Mouse (Mus musculus) heart, embryonic 16.5 days (tissue): Measurements from ENCODE around the gene St7. TPM values are rescaled to one million over a fixed set of nuclear protein-coding genes. Genes with fewer than 3 reads are reported as not detected.

ENCODE experiments used
- ATAC-seq: fragments of 200-750 bp; cut with Nextera tagmentation; replicated peaks from 2 replicates; pipeline ENCODE4 v1.8.0; 2017; ENCODE audit warnings: moderate number of reproducible peaks; ENCODE audit not compliant: insufficient read depth, low FRiP score; ENCODE audit errors: extremely low read depth
- H3K27ac ChIP-seq: fragments of 300-500 bp; sonication (generic); 2 replicates; pipeline ENCODE4 v1.5.1; 2014; ENCODE audit warnings: mild to moderate bottlenecking, low read length, control low read depth, moderate library complexity
- H3K27me3 ChIP-seq: fragments of 300-500 bp; sonication (generic); 2 replicates; pipeline ENCODE4 v1.6.1; 2014; ENCODE audit warnings: low read length, mixed read lengths; ENCODE audit not compliant: control insufficient read depth, insufficient read depth
- H3K36me3 ChIP-seq: fragments of 300-500 bp; sonication (generic); 2 replicates; pipeline ENCODE4 v1.6.1; 2014; ENCODE audit not compliant: control insufficient read depth, insufficient read depth
- H3K4me1 ChIP-seq: fragments of 300-500 bp; sonication (generic); 2 replicates; pipeline ENCODE4 v1.6.1; 2014; ENCODE audit warnings: low read length, mixed read lengths; ENCODE audit not compliant: control insufficient read depth, insufficient read depth
- H3K4me2 ChIP-seq: fragments of 300-500 bp; sonication (generic); 2 replicates; pipeline ENCODE4 v1.6.1; 2014; ENCODE audit warnings: low read depth, mild to moderate bottlenecking, control low read depth, low read length
- H3K4me3 ChIP-seq: fragments of 300-500 bp; sonication (generic); 2 replicates; pipeline ENCODE4 v1.5.1; 2014; ENCODE audit warnings: mild to moderate bottlenecking, control low read depth, low read length
- H3K9ac ChIP-seq: fragments of 300-500 bp; sonication (generic); 2 replicates; pipeline ENCODE4 v1.6.1; 2014; ENCODE audit warnings: low read length, control low read depth
- H3K9me3 ChIP-seq: fragments of 300-500 bp; sonication (generic); replicated peaks from 2 replicates; pipeline ENCODE4 v1.6.1; 2016; ENCODE audit warnings: low read length; ENCODE audit not compliant: control insufficient read depth
- WGBS: fragments of 180-500 bp; shearing (Covaris S2); extraction: QIAGEN DNeasy Blood & Tissue Kit; methylation state at CpG from one replicate; pipeline ENCODE4 v1.1.7; 2014; 5-methylcytosine and 5-hydroxymethylcytosine counted together
- polyA plus RNA-seq: library from polyadenylated mRNA; unstranded; fragments of >200 nt; fragmentation: Nextera tagmentation; extraction: Ambion mirVana; gene quantifications from 2 replicates; pipeline ENCODE4 v1.2.1, GENCODE M21; 2015

Gene St7
- polyA plus RNA-seq, 1 experiment from 2014 or later, result 26.1 TPM

DNA sequence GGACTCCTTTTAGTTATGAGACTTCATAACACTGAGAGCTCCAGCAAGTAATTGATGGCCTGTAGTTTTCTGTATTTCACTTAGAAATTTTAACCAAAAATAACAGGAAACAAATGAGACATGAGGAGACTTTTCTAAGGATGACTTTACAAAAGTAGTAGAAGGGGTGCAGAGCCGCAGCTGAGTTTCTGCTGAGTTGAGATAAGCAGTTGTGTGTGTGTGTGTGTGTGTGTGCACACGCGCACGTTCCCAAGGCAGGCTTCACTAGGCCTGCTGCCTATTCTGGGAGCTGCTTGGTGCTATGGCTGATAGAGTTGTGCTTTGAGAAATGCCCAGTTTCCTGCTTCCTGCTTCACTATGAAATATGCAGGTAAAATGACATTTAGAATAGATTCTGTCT lies 50.6 kb downstream of the St7 start:
- peaks cover 17% of the 10 kb centered on the region for H3K4me1 ChIP-seq
- H3K4me3 ChIP-seq, result no peak overlapping the region
- no peaks in the 10 kb centered on the region for H3K36me3 ChIP-seq
- H3K27ac ChIP-seq, result peak overlapping the region; percentile 26
- no peak overlapping the region for H3K9ac ChIP-seq
- ATAC-seq, result peak; percentile 52
- no peaks in the 10 kb centered on the region for H3K27me3 ChIP-seq
- 30% methylated on average over 4 of the region's 4 CpGs for WGBS
- no peaks in the 10 kb centered on the region for H3K9me3 ChIP-seq
- H3K4me2 ChIP-seq, result no peak overlapping the region

DNA sequence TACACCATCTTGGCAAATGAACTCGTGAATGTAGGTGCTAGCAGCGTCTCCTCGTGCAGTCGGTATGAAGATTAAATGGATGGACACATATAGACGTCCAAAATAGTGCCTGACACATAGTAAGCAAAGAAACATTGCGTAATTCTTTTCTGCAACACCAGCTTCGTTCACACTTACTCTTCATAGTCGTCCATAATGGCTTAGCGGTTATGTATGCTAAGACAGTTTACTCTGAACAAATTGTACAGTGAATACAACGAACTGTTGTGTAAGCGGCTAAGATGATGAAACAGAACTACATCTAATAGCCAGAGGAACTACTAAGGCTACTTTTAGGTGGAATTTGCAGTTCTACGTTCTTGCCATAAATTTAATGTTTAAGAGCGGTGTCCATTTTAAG lies 55.0 kb downstream of the St7 start:
- Histone ChIP-seq H3K4me3 (no peak overlapping the region), H3K4me2 (no peak overlapping the region), H3K27me3 (no peaks in the 10 kb centered on the region), H3K9me3 (no peaks in the 10 kb centered on the region), H3K9ac (no peak overlapping the region), H3K4me1 (peaks cover 11% of the 10 kb centered on the region; the same call in 1 of the 2 replicates), H3K36me3 (no peaks in the 10 kb centered on the region), H3K27ac (no peak overlapping the region)
- ATAC-seq, result no peak
- 85% methylated on average over 13 of the region's 13 CpGs for WGBS

DNA sequence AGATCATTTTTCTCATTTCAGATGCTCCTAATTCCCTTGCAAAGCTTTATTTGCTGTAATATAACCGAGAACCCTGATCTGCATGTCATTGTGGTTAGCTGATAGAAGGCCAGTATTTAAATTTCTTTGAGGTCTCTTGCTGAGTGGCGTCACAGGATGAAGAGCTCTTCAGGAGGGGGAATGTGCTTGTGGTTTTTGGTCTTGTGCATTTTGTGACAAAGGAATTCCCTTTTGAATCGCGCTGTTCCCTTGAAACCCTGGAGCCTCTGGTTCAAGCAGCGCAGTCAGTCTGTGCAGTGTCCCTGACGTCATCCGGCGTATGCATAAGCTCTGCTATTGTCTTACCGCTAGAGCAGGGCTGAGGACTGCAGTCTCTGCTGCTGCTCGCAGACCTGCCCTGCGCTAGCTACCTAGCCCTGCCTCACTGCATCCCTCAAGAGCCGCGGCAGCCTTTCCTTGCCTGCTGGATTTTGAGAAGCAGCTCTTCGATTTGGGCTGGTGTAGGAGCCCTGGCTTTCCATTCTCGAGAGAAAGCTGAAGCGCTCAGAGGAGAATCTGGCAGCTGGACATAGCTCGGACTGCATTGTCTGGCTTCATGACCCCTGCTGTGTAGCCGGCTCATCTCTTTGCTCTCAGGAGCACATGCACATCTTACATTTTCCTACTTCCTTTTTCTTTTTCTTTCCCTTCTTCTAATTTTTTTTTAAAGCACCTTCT lies 56.3 kb downstream of the St7 start:
- Histone ChIP-seq H3K9ac (peak overlapping the region; percentile 81), H3K36me3 (no peaks in the 10 kb centered on the region), H3K27me3 (no peaks in the 10 kb centered on the region), H3K4me2 (peak overlapping the region; percentile 71), H3K27ac (peak overlapping the region; percentile 89), H3K4me1 (peaks cover 6% of the 10 kb centered on the region; the same call in 1 of the 2 replicates), H3K4me3 (peak overlapping the region; percentile 64), H3K9me3 (no peaks in the 10 kb centered on the region)
- ATAC-seq, result peak; percentile 98
- WGBS, result 3% methylated on average over 18 of the region's 18 CpGs

DNA sequence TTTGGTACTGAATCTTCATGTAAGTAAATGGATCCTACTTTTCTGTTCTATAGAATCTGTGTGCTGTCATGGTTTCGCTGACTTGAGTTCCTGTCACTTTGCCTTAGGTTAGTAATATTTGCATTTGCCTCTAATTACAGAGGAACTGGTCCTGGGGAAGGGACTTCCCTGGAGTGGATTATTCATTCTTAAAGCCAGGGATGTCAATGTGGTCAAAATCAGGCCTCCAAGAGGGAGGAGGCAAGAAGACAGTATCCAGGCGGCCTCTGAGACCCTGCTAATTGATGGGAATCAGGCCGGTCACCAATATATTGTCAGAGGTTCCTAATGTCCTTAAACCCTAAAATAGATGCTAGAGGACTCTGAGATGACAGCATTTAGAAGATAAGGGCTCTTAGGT lies 56.9 kb downstream of the St7 start:
- Histone ChIP-seq H3K9me3 (no peaks in the 10 kb centered on the region), H3K4me1 (peaks cover 9% of the 10 kb centered on the region; the same call in 1 of the 2 replicates), H3K36me3 (no peaks in the 10 kb centered on the region), H3K9ac (peak overlapping the region; percentile 81), H3K27ac (peak overlapping the region; percentile 89), H3K4me3 (peak overlapping the region; percentile 64), H3K27me3 (no peaks in the 10 kb centered on the region), H3K4me2 (peak overlapping the region; percentile 71)
- WGBS, result 39% methylated on average over 3 of the region's 3 CpGs
- no peak for ATAC-seq

DNA sequence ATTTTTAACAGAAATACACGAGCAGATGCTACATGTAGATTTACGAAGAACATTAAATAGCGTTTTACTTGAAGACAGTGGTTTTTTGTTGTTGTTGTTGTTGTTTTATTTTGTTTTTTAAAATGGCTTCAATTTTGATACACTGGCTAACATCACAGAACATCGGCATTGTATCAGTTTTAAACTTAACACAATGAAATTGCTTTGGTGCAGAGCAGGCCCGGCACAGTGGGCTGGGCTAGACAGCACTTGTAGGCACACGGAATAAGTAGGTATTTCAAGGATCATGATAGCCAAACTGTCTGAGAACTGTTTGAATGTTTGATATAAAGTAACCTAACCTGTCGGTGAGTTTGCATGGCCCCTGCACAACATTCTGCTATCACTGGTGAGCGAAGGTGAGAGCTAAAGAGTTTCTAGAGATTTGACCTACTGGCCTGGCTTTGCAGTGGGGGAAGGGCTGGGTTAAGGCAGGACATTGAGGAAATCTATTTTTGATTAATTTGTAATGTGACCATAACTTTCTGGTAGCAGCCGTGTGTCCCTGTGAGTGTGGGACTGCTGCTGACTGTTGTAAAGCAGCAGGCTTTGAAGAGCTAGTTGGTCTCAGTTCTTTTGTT lies 57.4 kb downstream of the St7 start:
- Histone ChIP-seq H3K27me3 (no peaks in the 10 kb centered on the region), H3K9me3 (no peaks in the 10 kb centered on the region), H3K36me3 (no peaks in the 10 kb centered on the region), H3K4me1 (peaks cover 10% of the 10 kb centered on the region; the same call in 1 of the 2 replicates), H3K4me2 (peak overlapping the region; percentile 71), H3K4me3 (peak overlapping the region; percentile 64), H3K27ac (peak overlapping the region; percentile 40), H3K9ac (peak overlapping the region; percentile 81)
- no peak for ATAC-seq
- 43% methylated on average over 9 of the region's 9 CpGs for WGBS

DNA sequence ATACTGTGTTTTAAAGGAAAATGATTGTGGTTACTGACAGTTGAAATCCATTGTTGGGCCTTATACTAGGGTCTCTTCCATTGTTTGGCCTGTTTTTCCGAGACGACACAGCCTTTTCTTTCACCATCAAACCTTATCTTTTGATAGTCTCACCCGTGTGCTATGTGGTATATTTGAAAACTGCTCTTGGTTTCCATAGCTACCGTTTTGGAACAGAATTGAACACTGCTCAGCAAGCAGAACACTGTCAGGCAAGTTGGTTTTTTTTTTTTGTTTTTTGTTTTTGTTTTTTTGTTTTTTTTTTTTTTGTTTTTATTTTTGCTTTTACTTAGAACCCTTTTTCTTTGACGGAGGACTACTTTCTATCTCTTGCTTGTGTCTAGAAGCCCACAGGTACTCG lies 58.2 kb downstream of the St7 start:
- Histone ChIP-seq H3K36me3 (no peaks in the 10 kb centered on the region), H3K9ac (peak overlapping the region; percentile 81; the same call in 1 of the 2 replicates), H3K4me2 (peak overlapping the region; percentile 71), H3K4me1 (peaks cover 15% of the 10 kb centered on the region), H3K9me3 (no peaks in the 10 kb centered on the region), H3K4me3 (peak overlapping the region; percentile 64), H3K27ac (no peak overlapping the region), H3K27me3 (no peaks in the 10 kb centered on the region)
- WGBS, result 44% methylated on average over 6 of the region's 6 CpGs
- ATAC-seq, result no peak

DNA sequence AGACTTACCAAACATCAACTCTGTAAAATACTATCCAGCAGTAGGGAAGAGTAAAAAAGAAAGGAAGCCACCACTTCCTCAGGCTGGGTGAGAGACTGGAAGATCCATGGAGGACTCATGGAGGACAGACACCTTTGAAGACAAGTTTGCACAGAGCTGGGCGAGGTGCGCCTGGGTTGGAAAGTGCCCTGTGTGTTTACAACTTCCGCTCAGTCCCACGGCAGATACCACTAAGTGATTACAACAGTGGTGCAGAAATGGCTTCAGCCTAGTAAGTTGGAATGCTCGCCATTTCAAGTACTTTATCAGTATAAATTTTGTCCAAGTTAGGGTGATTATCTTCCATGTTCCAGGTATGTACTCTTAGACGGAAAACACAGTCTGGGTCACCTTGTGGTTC lies 63.2 kb downstream of the St7 start:
- H3K9me3 ChIP-seq, result no peaks in the 10 kb centered on the region
- H3K4me3 ChIP-seq, result no peak overlapping the region
- H3K27ac ChIP-seq, result peak overlapping the region; percentile 67
- WGBS, result 46% methylated on average over 6 of the region's 6 CpGs
- peak overlapping the region; percentile 26; the same call in 1 of the 2 replicates for H3K4me2 ChIP-seq
- H3K36me3 ChIP-seq, result no peaks in the 10 kb centered on the region
- ATAC-seq, result 0 out of 2 replicates have a peak, but pooled peaks have one; percentile 20
- no peaks in the 10 kb centered on the region for H3K27me3 ChIP-seq
- 0 out of 2 replicates have a peak overlapping the region, but pooled peaks have one; percentile 5 for H3K9ac ChIP-seq
- peaks cover 27% of the 10 kb centered on the region for H3K4me1 ChIP-seq

DNA sequence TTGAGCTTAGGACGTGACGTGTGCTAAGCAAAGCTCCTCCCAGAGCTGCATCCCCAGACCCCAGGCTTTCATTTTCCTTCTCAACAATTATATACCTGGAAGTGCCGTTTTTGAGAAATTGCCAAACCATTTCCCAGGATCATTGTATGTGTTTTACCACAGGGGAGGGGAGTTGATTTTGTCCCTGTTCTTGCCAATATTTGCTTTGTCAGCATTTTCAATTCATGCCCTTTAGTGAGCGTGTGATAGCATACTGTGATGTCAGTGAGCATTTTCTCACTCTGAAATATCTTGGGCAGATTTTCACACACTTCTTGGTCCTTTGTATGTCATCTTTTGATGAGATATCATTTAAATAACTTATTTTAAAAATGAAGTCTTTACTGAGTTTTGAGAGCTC lies 65.8 kb downstream of the St7 start:
- H3K27me3 ChIP-seq, result no peaks in the 10 kb centered on the region
- 75% methylated on average over 4 of the region's 4 CpGs for WGBS
- no peaks in the 10 kb centered on the region for H3K9me3 ChIP-seq
- ATAC-seq, result no peak
- H3K4me2 ChIP-seq, result no peak overlapping the region
- no peak overlapping the region for H3K9ac ChIP-seq
- H3K4me1 ChIP-seq, result peaks cover 35% of the 10 kb centered on the region
- no peak overlapping the region for H3K27ac ChIP-seq
- H3K4me3 ChIP-seq, result no peak overlapping the region
- no peaks in the 10 kb centered on the region for H3K36me3 ChIP-seq

DNA sequence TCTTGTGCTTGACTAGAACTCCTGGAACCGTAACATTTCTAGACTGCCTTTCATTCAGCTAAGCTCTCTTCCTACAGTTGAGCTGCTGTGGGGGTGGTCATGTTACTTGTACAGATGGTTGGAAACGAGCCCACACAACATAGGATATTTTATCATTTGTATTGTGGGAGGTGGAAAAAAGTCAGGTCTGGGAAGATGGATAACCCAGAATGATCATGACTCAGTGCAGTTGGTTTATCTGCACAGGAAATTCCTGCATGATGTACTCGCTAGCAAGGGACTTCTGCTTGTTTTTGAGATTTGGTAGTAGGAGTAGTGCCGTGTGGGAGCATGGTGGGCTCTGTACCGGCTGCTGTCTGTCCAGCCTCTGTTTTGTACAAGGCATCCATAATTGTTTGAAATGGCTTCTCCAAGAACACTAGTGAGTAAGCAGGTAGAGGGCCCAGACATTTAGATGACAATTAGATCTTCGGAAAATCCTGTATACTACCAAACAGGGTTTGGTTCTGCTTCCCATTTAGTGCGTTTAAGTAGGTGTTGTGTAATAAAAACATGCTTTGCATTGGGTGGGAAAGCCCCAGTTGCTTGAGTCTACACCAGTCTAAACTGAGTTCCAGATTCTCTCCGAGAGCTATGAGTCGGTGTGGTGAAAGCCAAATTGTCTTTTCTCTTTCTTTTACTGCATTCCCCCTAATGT lies 71.4 kb downstream of the St7 start:
- H3K4me2 ChIP-seq, result peak overlapping the region; percentile 16; the same call in 1 of the 2 replicates
- peak overlapping the region; percentile 78 for H3K27ac ChIP-seq
- H3K4me3 ChIP-seq, result no peak overlapping the region
- WGBS, result 56% methylated on average over 9 of the region's 9 CpGs
- ATAC-seq, result peak; percentile 69
- H3K27me3 ChIP-seq, result no peaks in the 10 kb centered on the region
- H3K36me3 ChIP-seq, result no peaks in the 10 kb centered on the region
- peaks cover 45% of the 10 kb centered on the region for H3K4me1 ChIP-seq
- no peaks in the 10 kb centered on the region for H3K9me3 ChIP-seq
- no peak overlapping the region for H3K9ac ChIP-seq
